Mouse (Mus musculus): Measurements from ENCODE around the gene Rabgap1.
"Not testable (repeated sequence)": the region's sequence is repeated elsewhere in the genome, so short reads cannot be mapped to it uniquely, and the experiment has no call there.

Gene Rabgap1

GRCm38 (mm10) chr2:37442611-37443591, at the start of gene Rabgap1, which contains the start of the genes Zbtb26 and Zbtb6:
Gene Rabgap1 (plus strand): TSS chr2:37443279.
Gene Zbtb26 (minus strand): TSS chr2:37443135.
Gene Zbtb6 (minus strand): TSS chr2:37443171.
- peak; percentile 92 to 94 for DNase-seq (ENCODE audit: low spot score in 2 of 2)

GRCm38 (mm10) chr2:37395539-37395938, 47.5 kb upstream of the Rabgap1 start:
- no peak for DNase-seq (ENCODE audit: low spot score in 2 of 2)

- DNase-seq (ENCODE audit: low spot score in 2 of 2) = no peak
Observed at GRCm38 (mm10) chr2:37421903-37422302, 21.2 kb upstream of the Rabgap1 start.

DNA sequence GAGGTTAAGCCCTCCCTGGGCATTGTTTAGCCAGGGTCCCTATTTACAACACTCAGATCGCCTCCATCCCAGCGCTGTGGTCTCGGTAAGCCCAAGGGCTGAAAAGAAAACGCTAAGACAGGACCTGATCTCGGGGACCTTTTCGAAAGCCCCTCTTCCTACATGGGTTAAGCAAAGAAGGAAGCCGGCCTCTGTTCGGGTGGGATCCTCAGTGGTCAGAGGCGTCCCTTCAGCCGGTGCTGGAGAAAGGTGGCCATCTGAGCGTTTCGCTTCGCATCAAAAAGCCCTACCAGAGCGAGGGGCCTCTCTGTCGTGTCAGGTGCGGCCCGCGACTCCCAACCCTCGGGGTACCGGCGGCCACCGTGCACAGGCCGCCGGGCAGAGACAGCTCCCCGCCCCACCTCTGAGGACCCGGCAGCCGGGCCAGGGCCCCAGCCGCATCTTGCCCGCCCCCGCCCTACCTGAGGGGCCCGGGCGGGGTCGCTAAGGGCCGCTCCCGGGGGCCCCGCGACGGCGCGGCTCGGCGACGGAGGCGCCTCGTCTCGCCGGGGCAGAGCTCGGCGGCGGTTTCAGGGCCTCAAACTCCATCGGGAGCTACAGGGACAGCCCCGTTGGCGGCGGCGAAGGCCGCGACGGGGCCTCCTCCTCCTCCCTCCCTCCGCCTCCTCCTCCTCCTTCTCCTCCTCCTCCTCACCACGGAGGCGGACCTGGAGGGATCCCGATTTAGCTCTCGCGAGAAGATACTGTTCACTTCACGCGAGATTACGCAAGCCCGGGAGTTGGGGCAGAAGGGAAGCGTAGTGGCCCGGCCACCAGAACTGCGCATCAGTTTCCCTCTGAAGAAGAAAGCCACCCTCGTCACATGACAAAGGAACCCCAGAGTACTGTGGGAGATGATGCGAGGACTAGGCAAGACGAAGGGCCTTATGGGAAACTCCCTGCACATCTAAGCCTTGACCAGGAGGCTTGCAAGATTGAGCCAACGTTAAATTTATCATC, 20.5 kb upstream of the Rabgap1 start, which contains the start of gene Rc3h2:
Rc3h2 (minus strand) TSS at position 598 of the 999 bp plus-strand sequence.
- DNase-seq (ENCODE audit: low spot score in 2 of 2) = peak; percentile 85 to 92

DNA sequence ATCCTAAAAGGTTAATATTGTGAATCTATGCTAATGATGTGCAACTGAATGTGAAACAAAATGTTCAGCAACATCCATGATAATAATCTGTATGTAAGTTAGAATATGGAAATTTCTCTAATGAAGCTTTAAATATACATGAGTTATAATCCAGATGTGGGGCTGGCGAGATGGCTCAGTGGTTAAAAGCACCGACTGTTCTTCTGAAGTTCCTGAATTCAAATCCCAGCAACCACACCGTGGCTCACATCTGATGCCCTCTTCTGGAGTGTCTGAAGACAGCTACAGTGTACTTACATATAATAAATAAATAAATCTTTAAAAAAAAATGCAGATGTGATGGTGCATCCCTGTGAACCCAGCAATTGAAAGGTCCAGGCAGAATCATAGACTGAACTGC, 19.4 kb upstream of the Rabgap1 start:
- no peak for DNase-seq (ENCODE audit: low spot score in 2 of 2)

DNA sequence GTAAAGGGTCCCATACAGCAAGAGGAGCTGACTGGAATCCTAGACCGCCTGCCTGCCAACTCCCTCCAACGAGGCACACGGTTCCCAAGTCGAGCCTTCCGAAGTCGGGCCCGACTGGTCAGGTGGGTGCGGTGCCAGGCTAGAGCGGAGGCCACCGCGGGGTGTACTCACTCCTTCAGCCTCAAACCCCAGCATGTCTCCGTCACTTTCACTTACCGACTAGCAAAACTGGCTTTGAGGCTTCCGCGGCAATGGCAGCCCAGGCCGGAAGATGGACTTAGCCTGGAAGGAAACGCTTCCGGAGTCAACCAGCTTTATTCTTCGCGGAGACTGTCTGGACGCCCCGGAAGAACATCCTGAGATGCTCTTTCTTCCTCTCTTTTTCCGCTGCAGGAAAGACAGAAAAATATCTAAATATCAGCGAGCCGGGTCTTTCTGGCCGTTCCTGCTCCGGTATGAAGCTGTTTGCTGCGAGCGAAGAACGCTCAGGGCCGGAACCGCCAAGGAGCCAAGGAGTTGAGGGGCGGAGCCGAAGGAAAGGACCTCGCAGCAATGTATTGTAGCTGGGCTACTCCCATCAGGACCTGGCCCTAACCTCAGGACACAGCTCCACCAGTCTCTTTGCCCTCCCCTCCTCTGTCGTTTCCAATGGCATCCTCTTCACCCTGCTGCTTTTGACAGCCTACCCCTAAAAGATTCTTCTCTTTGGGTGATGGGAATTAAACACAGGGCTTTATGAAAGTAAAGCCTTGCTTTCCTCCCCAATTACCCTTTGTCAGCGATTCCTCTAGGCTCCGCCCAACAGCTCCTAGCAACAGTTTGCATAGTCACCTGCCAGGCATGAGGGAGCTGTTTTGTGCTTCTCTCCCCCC, 12.2 kb upstream of the Rabgap1 start:
- peak; percentile 67 to 76 for DNase-seq (ENCODE audit: low spot score in 2 of 2)

DNA sequence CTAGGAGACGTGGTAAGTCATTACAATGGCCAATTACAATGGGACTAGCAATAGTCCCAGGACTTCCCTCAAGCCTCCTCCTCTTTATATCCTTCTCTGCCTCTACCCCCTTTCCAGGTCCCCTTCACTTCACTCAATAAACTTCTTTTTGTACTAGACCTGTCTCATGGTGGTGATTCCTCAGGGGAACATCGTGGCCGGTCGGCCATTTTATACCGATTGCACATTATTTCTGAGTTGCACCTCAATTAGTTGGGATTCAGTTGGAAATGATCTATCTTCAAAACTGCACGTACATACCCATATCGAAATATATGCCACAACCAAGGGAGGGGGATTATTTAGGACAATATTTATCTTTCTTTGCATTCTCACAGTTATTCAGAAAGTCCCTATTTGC, 11.5 kb upstream of the Rabgap1 start:
- no peak for DNase-seq (ENCODE audit: low spot score in 2 of 2)

GRCm38 (mm10) chr2:37451667-37452375, 8.7 kb downstream of the Rabgap1 start:
- peak; percentile 86 to 91 for DNase-seq (ENCODE audit: low spot score in 2 of 2)

DNA sequence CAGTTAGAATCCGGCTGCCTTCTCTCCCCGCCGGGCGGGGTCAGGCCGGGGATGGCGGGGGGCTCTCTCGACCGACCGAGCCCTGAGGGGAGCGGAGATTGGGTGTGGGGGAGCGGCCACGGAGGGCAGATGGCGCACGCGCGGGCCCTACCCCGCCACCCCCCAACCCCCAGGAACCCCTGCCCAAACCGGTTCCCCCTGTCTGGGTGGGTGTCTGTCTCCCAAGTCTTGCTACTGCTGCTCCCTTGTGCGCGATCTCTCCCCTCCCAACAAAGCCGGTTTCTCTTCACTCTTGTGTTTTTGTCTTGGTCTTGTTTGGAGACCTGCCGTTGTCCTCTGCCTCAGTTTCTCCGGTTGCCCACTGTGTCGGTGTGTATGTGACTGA, 9.3 kb downstream of the Rabgap1 start:
- no peak for DNase-seq (ENCODE audit: low spot score in 2 of 2)

DNA sequence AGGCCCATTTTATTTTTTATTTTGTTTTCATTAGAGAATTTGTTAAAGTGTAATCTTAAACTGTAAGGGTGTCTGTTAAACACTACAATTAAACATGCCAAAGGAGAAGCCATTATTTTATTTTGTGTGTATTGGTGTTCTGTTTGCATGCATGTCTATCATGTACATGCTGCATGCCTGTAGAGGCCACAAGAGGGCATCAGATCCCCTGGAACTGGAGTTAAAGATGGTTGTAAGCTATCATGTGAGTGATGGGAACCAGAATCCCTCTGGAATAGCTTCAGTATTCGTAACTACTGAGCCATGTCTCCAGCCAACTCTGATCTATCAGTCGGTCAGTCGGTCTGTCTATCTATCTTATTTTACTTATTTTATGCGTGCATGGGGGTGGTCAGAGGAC, 17.6 kb downstream of the Rabgap1 start:
- no peak for DNase-seq (ENCODE audit: low spot score in 2 of 2)

DNA sequence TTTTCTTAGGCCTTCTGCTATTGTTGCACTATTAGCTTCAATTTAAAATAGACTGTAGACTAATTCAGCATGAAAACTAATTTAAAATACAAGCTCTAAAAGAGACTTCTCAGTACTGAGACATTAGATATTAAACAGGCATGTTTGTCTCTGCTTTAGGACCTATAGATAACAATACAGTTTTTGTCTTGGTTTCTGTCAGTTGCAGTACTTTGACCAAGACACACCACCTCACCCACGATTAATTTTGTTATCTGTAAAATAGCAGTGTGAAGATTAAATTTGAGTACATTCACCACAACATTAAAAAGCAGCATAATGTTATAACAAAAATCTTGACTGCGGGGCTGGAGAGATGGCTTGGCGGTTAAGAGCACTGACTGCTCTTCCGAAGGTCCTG, 23.2 kb downstream of the Rabgap1 start:
- no peak for DNase-seq (ENCODE audit: low spot score in 2 of 2)

GRCm38 (mm10) chr2:37479559-37479958, 36.5 kb downstream of the Rabgap1 start:
- DNase-seq (ENCODE audit: low spot score in 2 of 2) = no peak

DNA sequence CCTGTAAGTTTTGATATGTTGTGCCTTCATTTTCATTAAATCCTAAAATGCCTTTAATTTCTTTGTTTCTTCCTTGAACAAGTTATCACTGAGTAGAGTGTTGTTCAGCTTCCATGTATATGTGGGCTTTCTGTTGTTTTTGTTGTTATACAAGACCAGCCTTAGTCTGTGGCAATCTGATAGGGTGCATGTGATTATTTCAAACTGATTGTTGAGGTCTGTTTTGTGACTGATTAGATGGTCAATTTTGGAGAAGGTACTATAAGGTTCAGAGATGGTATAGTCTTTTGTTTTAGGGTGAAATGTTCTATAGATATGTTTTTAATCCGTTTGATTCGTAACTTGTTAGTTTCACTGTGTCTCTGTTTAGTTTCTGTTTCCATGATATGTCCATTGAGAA, 37.0 kb downstream of the Rabgap1 start:
- DNase-seq (ENCODE audit: low spot score in 2 of 2) = no peak

DNA sequence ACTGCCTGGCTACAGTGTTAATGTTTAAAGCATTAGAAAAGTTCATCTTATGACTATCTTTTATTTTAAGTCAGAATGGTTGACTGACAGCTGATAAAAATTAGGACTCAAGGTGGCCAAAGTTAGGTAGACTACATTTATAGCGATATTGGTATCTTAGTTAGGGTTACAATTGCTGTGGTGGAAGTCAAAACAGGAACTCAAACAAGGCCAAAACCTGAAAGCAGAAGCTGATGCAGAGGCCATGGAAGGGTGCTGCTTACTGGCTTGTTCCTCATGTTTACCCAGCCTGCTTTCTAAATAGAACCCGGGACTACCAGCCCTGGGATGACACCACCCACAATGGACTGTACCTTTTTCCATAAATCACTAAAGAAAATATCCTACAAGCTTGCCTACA, 41.1 kb downstream of the Rabgap1 start:
- no peak for DNase-seq (ENCODE audit: low spot score in 2 of 2)

DNA sequence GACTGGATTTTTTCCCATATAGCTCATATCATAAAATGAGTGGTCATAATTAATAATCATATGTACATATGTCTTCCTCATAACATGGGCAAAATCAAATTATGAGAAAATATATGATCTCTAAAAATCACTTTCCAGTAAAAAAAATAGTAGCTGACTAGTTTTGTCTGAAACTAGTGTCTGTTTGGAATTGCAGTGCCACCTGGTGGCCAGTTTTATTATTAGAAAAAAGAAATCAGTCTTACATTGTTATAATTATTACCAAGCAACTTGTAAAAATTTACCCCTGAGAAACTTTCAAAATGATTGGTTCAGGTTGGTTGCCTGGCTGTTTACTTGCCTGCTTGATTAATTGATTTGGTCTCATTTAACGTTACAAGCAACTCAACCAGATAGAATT, 42.3 kb downstream of the Rabgap1 start:
- DNase-seq (ENCODE audit: low spot score in 2 of 2) = peak in 1 of 2 experiments; percentile 18

GRCm38 (mm10) chr2:37486408-37486807, 43.3 kb downstream of the Rabgap1 start:
- no peak for DNase-seq (ENCODE audit: low spot score in 2 of 2)

GRCm38 (mm10) chr2:37488956-37489355, 45.9 kb downstream of the Rabgap1 start:
- no peak for DNase-seq (ENCODE audit: low spot score in 2 of 2)

DNA sequence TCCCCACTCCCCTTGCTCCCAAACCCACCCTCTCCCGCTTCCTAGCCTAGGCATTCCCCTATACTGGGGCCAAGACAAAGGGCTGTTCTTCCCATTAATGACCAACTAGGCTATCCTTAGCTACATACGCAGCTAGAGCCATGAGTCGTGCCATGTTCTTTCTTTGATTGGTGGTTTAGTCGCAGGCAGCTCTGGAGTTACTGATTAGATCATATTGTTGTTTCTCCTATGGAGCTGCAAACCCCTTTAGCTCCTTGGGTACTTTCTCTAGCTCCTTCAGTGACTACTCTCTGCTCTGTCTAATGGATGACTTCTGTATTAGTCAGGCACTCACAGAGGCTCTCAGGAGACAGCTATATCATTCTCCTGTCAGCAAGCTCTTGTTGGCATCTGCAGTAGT, 54.2 kb downstream of the Rabgap1 start:
- DNase-seq (ENCODE audit: low spot score in 2 of 2) = no peak

- not testable (repeated sequence) for DNase-seq (ENCODE audit: low spot score in 2 of 2)
Observed at GRCm38 (mm10) chr2:37505856-37506255, 62.8 kb downstream of the Rabgap1 start.
